Mouse (Mus musculus) stomach, postnatal 0 days (tissue): ENCODE data around the gene Hemk1. TPM values are rescaled to one million over a fixed set of nuclear protein-coding genes. Genes with fewer than 3 reads are reported as not detected.
A peak's percentile ranks its signal among the peaks of the same experiment; 100 is the strongest.

Experiments
- ATAC-seq: fragments of 200-750 bp; cut with Nextera tagmentation; 2 replicates; pipeline ENCODE4 v1.8.0; 2017; ENCODE audit not compliant: low FRiP score, low TSS enrichment
- DNase-seq: peaks from one replicate; pipeline ENCODE4 v3.0.0-alpha.2; 2016; ENCODE audit warnings: low spot score
- H3K27ac ChIP-seq: fragments of 300-500 bp; sonication (generic); replicated peaks from 2 replicates; pipeline ENCODE4 v1.5.1; 2014; ENCODE audit warnings: mild to moderate bottlenecking, control low read depth
- H3K27me3 ChIP-seq: fragments of 300-500 bp; sonication (generic); 2 replicates; pipeline ENCODE4 v1.6.1; 2014; ENCODE audit warnings: low read length; ENCODE audit not compliant: control insufficient read depth, insufficient read depth
- H3K36me3 ChIP-seq: fragments of 300-500 bp; sonication (generic); 2 replicates; pipeline ENCODE4 v1.6.1; 2014; ENCODE audit warnings: low read length, mixed read lengths; ENCODE audit not compliant: control insufficient read depth, insufficient read depth
- H3K4me1 ChIP-seq: fragments of 300-500 bp; sonication (generic); replicated peaks from 2 replicates; pipeline ENCODE4 v1.6.1; 2014; ENCODE audit warnings: antibody characterized with exemption; ENCODE audit not compliant: control insufficient read depth, insufficient read depth
- H3K4me2 ChIP-seq: fragments of 300-500 bp; sonication (generic); replicated peaks from 2 replicates; pipeline ENCODE4 v1.6.1; 2014; ENCODE audit warnings: low read depth, mild to moderate bottlenecking, control low read depth, moderate library complexity
- H3K4me3 ChIP-seq: fragments of 300-500 bp; sonication (generic); 2 replicates; pipeline ENCODE4 v1.5.1; 2014; ENCODE audit warnings: low read depth, low read length, control low read depth
- H3K9ac ChIP-seq: fragments of 300-500 bp; sonication (generic); 2 replicates; pipeline ENCODE4 v1.6.1; 2014; ENCODE audit warnings: mild to moderate bottlenecking, low read length, control low read depth, mixed read lengths
- H3K9me3 ChIP-seq: fragments of 300-500 bp; sonication (generic); 2 replicates; pipeline ENCODE4 v1.6.1; 2016; ENCODE audit warnings: low read length; ENCODE audit not compliant: control insufficient read depth
- CTCF ChIP-seq: IDR thresholded peaks from 2 replicates; pipeline ENCODE4 v1.5.1; 2016; ENCODE audit warnings: antibody characterized with exemption, low read depth, mild to moderate bottlenecking, moderate library complexity
- EP300 ChIP-seq: optimal IDR thresholded peaks from 2 replicates; pipeline ENCODE3; 2016; ENCODE audit warnings: antibody characterized with exemption
- WGBS: fragments of 180-500 bp; shearing (Covaris S2); extraction: QIAGEN DNeasy Blood & Tissue Kit; methylation state at CpG from one replicate; pipeline ENCODE4 v1.1.7; 2014; 5-methylcytosine and 5-hydroxymethylcytosine counted together
- polyA plus RNA-seq: library from polyadenylated mRNA; unstranded; fragments of >200 nt; fragmentation: Nextera tagmentation; extraction: Ambion mirVana; gene quantifications from 2 replicates; pipeline ENCODE4 v1.2.1, GENCODE M21; 2015

Gene Hemk1
- polyA plus RNA-seq, 1 experiment from 2014 or later = 6.7 TPM

DNA sequence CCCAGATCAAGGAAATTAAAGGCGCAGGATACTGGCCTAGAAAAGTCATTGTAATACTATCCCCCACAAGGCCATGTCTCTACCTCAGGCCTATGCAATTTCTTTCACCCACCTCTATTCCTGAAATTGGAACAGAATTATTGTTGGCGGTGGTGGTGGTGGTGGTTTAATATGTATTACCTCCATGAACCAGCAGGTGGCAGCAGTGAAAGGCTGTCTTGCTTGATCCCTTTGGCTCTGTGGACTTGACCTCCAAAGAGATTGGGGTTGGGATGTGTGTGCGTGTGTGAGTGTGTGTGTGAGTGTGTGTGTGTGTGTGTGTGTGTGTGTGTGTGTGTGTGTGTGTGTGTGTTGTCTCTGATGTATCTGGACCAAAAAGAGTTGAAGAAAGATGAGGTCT, 28.5 kb upstream of the Hemk1 start:
- Histone ChIP-seq H3K9me3 (no peaks in the 10 kb centered on the region), H3K4me3 (no peak overlapping the region), H3K9ac (no peak overlapping the region), H3K4me1 (no peaks in the 10 kb centered on the region), H3K27me3 (no peaks in the 10 kb centered on the region), H3K4me2 (no peak overlapping the region), H3K36me3 (no peaks in the 10 kb centered on the region), H3K27ac (no peak overlapping the region)
- TF ChIP-seq EP300 (no peak), CTCF (peak; percentile 92)
- 7% methylated on average over 3 of the region's 3 CpGs for WGBS
- ATAC-seq = no peak
- DNase-seq = peak; percentile 60

DNA sequence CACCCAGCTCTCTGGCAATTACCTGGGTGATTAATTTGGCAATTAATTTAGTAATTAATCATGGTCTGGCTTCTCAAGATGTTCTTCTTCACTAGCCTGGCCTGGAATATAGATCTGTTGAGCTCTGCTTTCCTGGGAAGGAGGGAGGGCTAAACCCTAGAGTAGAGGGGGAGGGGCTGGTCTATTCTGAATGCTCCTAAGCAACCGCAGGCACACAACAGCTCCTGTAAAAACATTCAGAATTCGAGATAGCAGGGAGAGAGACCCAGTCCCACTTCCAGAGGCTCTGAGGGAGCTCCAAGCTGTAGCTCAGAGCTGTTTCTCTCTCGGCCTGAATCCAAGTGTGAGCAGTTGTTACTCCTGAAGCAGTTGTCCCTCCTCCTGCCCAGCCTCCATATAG, 22.8 kb upstream of the Hemk1 start:
- no peak for ATAC-seq
- DNase-seq = no peak
- 16% methylated on average over 3 of the region's 3 CpGs for WGBS

DNA sequence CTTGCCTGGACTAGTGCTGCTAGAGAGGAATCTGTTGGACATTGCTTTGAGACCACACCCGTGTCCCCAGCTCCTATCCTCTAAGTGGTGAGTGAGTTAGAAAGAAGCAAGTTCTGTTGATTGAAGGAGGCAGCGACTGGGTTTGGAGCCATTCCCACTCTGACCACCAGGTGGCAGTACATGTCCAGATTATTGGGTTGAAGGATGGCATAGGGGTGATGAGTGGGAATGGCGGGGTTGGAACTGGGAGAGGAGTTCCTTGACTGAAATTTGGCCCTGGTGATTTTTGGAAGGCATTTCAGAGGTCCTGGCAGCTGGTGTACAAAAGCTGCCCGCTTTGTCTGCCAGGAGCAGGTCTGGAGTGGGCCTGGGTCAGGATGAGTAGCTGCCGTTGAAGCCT, 19.5 kb upstream of the Hemk1 start:
- H3K27me3 ChIP-seq = no peaks in the 10 kb centered on the region
- DNase-seq (peak; percentile 83), ATAC-seq (no peak; the same call in 1 of the 2 replicates)
- no peak overlapping the region for H3K4me2 ChIP-seq
- 22% methylated on average over 5 of the region's 5 CpGs for WGBS
- no peaks in the 10 kb centered on the region for H3K9me3 ChIP-seq
- no peak overlapping the region for H3K9ac ChIP-seq
- no peaks in the 10 kb centered on the region for H3K4me1 ChIP-seq
- no peak for TF ChIP-seq EP300
- peak; percentile 94 for TF ChIP-seq CTCF
- no peak overlapping the region for H3K27ac ChIP-seq
- H3K4me3 ChIP-seq = no peak overlapping the region
- no peaks in the 10 kb centered on the region for H3K36me3 ChIP-seq

More for the DNA sequence above, 22.8 kb upstream of the Hemk1 start:
- H3K9ac ChIP-seq = no peak overlapping the region
- no peak for TF ChIP-seq EP300
- no peak for TF ChIP-seq CTCF
- H3K4me3 ChIP-seq = no peak overlapping the region
- H3K27ac ChIP-seq = no peak overlapping the region
- H3K4me2 ChIP-seq = no peak overlapping the region
- no peaks in the 10 kb centered on the region for H3K36me3 ChIP-seq
- H3K9me3 ChIP-seq = no peaks in the 10 kb centered on the region
- H3K27me3 ChIP-seq = no peaks in the 10 kb centered on the region
- H3K4me1 ChIP-seq = no peaks in the 10 kb centered on the region

DNA sequence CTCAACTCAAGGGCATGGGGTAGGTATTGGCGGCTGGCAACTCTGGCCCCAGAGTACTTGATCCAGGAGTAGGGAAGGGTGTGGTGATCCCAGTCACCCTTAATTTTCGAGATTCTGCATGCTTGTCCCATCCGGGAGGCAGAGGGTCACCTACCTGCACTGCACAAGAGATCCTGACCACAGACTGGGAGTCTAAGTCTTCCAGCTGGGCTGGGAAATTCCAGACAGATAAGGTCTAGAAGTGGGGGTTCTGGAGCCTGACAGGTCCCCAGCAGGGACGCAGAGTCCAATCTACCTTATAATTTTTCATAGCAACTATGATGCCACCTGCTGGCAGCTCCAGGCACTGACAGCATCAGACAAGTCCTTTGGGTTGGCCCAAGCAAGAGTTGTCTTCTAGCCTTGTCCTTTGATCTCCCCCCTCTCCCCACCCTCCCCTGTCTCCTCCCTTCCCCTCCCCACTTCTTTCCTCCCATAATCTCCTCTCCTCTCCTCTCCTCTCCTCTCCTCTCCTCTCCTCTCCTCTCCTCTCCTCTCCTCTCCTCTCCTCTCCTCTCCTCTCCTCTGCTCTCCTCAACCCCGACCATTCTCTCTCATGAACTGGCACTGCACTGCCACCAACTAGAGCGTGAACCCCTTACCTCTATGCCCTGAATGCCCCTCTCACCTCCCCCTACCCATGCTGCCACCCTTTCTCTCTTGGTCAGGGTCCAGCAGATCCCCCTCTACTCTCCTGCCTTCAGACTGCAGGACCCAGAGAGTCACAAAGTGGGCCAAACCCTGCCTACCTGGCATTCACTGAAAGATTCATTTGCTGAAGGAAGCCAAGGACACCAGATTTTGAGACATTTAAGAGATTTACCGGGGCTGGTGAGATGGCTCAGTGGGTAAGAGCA, 18.0 kb upstream of the Hemk1 start:
- WGBS = 39% methylated on average over 6 of the region's 7 CpGs
- no peak overlapping the region for H3K4me2 ChIP-seq
- peak; percentile 27; the same call in 1 of the 2 replicates for ATAC-seq

DNA sequence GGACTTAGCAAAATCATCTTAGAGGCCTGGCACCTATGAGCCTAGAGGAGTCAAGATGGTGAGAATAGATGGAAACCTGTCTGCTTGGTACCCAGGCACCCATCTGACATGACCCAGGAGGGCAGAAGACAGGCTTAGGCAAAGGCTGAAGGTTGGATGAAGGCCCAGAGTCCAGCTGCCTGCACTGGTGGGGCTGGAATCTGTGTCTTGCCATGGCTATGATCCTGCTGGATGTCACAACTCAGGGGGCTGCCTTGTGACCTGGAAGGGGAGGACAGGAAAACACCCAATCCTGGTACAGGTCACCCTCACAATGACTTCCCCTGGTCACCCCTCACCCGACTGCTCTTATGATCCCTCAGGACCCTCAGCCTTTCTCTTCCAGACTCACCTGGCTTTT, 16.7 kb upstream of the Hemk1 start:
- 79% methylated on average over 1 of the region's 1 CpGs for WGBS
- H3K4me3 ChIP-seq = no peak overlapping the region
- H3K9me3 ChIP-seq = no peaks in the 10 kb centered on the region

More for the DNA sequence above, 18.0 kb upstream of the Hemk1 start:
- Histone ChIP-seq H3K36me3 (no peaks in the 10 kb centered on the region), H3K27me3 (no peaks in the 10 kb centered on the region), H3K9ac (no peak overlapping the region), H3K27ac (no peak overlapping the region), H3K9me3 (no peaks in the 10 kb centered on the region), H3K4me3 (no peak overlapping the region), H3K4me1 (no peaks in the 10 kb centered on the region)
- TF ChIP-seq CTCF = peak; percentile 78
- no peak for TF ChIP-seq EP300
- DNase-seq = peak; percentile 71

DNA sequence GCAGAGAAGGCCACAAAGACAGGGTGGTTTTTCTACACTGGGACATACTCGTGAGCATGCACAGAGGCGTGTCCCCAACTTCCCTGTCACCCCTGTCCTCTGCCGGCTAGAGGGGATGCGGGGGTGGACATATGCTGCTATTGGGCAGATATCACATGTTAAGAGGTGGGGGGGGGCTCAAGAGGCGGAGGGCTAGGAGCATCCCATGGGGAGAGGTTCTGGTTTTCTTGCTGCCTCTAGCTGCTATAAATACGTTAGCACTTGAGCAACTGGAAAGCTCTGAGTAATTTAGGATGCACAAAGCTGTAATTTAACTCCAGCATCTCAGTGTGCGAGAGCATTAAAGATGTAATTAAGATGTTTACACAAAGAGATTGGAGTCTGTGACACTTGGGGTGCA, 11.2 kb upstream of the Hemk1 start:
- no peak for DNase-seq
- no peak for ATAC-seq
- Histone ChIP-seq H3K27ac (no peak overlapping the region), H3K4me3 (no peak overlapping the region), H3K4me2 (no peak overlapping the region), H3K36me3 (no peaks in the 10 kb centered on the region), H3K9ac (no peak overlapping the region), H3K27me3 (no peaks in the 10 kb centered on the region), H3K9me3 (no peaks in the 10 kb centered on the region), H3K4me1 (no peaks in the 10 kb centered on the region)
- TF ChIP-seq CTCF (no peak), EP300 (no peak)
- WGBS = 55% methylated on average over 7 of the region's 7 CpGs

More for the DNA sequence above, 16.7 kb upstream of the Hemk1 start:
- TF ChIP-seq CTCF = no peak
- Histone ChIP-seq H3K4me2 (no peak overlapping the region), H3K36me3 (no peaks in the 10 kb centered on the region), H3K27ac (no peak overlapping the region), H3K4me1 (no peaks in the 10 kb centered on the region), H3K9ac (no peak overlapping the region), H3K27me3 (no peaks in the 10 kb centered on the region)
- no peak for ATAC-seq
- no peak for DNase-seq
